ENCODE assay signal across 9 mouse cellular contexts in genomic region chr16:18154521-18155171, GRCm38 (mm10). TPM values are rescaled to one million over a fixed set of nuclear protein-coding genes. Genes with fewer than 3 reads are reported as not detected.
DNase-seq lines count a peak whose midpoint lies in the region; ATAC-seq and TF ChIP-seq lines count a peak whose summit lies in the region.
"Had no signal": no experiment of that assay in that cellular context is flagged by ENCODE, and none has a peak within 500 bp of the region (broad histone marks: within the 10 kb centered on the region; RNA-seq: fewer than 3 reads in every experiment).

No protein-coding gene starts in this region.

- no peak for TF ChIP-seq POLR2A in limb, embryonic 14.5 days (IDR thresholded peaks at IDR 0.05; ENCODE audit: borderline replicate concordance, extremely low read depth, insufficient read depth, insufficient read length)

- H3K36me3 ChIP-seq in heart, embryonic 10.5 days, result no peaks in the 10 kb centered on the region
- peaks cover 14% of the 10 kb centered on the region; the same call in 1 of the 2 replicates for H3K36me3 ChIP-seq in forebrain, embryonic 14.5 days (ENCODE audit: control insufficient read depth, insufficient read depth, low read length)
- H3K36me3 ChIP-seq in hindbrain, embryonic 15.5 days, result 0 out of 2 replicates have a peak, but pooled peaks cover 5% of the 10 kb centered on the region
- H3K36me3 ChIP-seq in limb, embryonic 14.5 days (ENCODE audit: control insufficient read depth, insufficient read depth, low read length), result 0 out of 2 replicates have a peak, but pooled peaks cover 6% of the 10 kb centered on the region

- peak; percentile 72 for ATAC-seq in forebrain, embryonic 14.5 days
- peak; percentile 43; the same call in 1 of the 2 replicates for ATAC-seq in hindbrain, embryonic 15.5 days (ENCODE audit: low FRiP score, low read depth)
- 0 out of 2 replicates have a peak, but pooled peaks have one; percentile 18 for ATAC-seq in limb, embryonic 14.5 days (ENCODE audit: low FRiP score, low read depth)

- no peak overlapping the region for H3K27ac ChIP-seq in heart, embryonic 10.5 days
- H3K27ac ChIP-seq in forebrain, embryonic 14.5 days (ENCODE audit: low read depth, low read length), result peak overlapping the region; percentile 70
- peak overlapping the region; percentile 13; the same call in 1 of the 2 replicates for H3K27ac ChIP-seq in hindbrain, embryonic 15.5 days (replicated peaks)
- H3K27ac ChIP-seq in limb, embryonic 14.5 days (replicated peaks; ENCODE audit: low read depth, low read length), result peak overlapping the region; percentile 33; the same call in 1 of the 2 replicates
- H3K27ac ChIP-seq: macrophage had no signal

- peaks cover 69% of the 10 kb centered on the region for H3K27me3 ChIP-seq in heart, embryonic 10.5 days (ENCODE audit: insufficient read depth, poor library complexity, severe bottlenecking)
- no peaks in the 10 kb centered on the region for H3K27me3 ChIP-seq in forebrain, embryonic 14.5 days (replicated peaks; ENCODE audit: control insufficient read depth, insufficient read depth, low read length)
- no peaks in the 10 kb centered on the region for H3K27me3 ChIP-seq in hindbrain, embryonic 15.5 days
- H3K27me3 ChIP-seq in limb, embryonic 14.5 days (ENCODE audit: control insufficient read depth, insufficient read depth, low read length), result no peaks in the 10 kb centered on the region

- 28% methylated on average over 14 of the region's 14 CpGs for WGBS in heart, embryonic 10.5 days
- WGBS in forebrain, embryonic 14.5 days, result 26% methylated on average over 14 of the region's 14 CpGs
- 35% methylated on average over 14 of the region's 14 CpGs for WGBS in hindbrain, embryonic 15.5 days
- WGBS in limb, embryonic 14.5 days, result 16% methylated on average over 13 of the region's 14 CpGs

- H3K9ac ChIP-seq in forebrain, embryonic 14.5 days (ENCODE audit: low read length), result no peak overlapping the region
- H3K9ac ChIP-seq in hindbrain, embryonic 15.5 days, result no peak overlapping the region
- H3K9ac ChIP-seq in limb, embryonic 14.5 days (ENCODE audit: low read depth, low read length, severe bottlenecking), result peak overlapping the region; percentile 28; the same call in 1 of the 2 replicates

- no peak overlapping the region for H3K4me3 ChIP-seq in heart, embryonic 10.5 days
- H3K4me3 ChIP-seq in forebrain, embryonic 14.5 days (ENCODE audit: low read depth, low read length), result no peak overlapping the region
- no peak overlapping the region for H3K4me3 ChIP-seq in hindbrain, embryonic 15.5 days
- H3K4me3 ChIP-seq in limb, embryonic 14.5 days (replicated peaks; ENCODE audit: low read length), result no peak overlapping the region

- H3K9me3 ChIP-seq in heart, embryonic 10.5 days, result no peaks in the 10 kb centered on the region
- no peaks in the 10 kb centered on the region for H3K9me3 ChIP-seq in forebrain, embryonic 14.5 days (replicated peaks; ENCODE audit: control insufficient read depth, low read length)
- no peaks in the 10 kb centered on the region for H3K9me3 ChIP-seq in hindbrain, embryonic 15.5 days
- H3K9me3 ChIP-seq in limb, embryonic 14.5 days (ENCODE audit: control insufficient read depth, low read length), result no peaks in the 10 kb centered on the region

- H3K4me2 ChIP-seq in forebrain, embryonic 14.5 days (ENCODE audit: low read length), result no peak overlapping the region
- H3K4me2 ChIP-seq in hindbrain, embryonic 15.5 days, result no peak overlapping the region
- H3K4me2 ChIP-seq in limb, embryonic 14.5 days (replicated peaks; ENCODE audit: low read depth, low read length, severe bottlenecking), result no peak overlapping the region; the same call in 1 of the 2 replicates

- DNase-seq in heart, adult 11 months, result peak; percentile 92
- DNase-seq in heart, embryonic 10.5 days (ENCODE audit: low spot score), result no peak
- peak; percentile 91 for DNase-seq in adrenal gland, adult 2 months
- DNase-seq in forebrain, embryonic 14.5 days (ENCODE audit: low spot score), result peak; percentile 80
- DNase-seq in limb, embryonic 14.5 days (ENCODE audit: low spot score), result peak; percentile 49
- peak; percentile 93 for DNase-seq in telencephalon, adult 2 months (ENCODE audit: low read depth, low spot score)
- no peak for DNase-seq in T-cell, adult 2 months (ENCODE audit: low spot score)

- peaks cover 48% of the 10 kb centered on the region for H3K4me1 ChIP-seq in heart, embryonic 10.5 days
- peaks cover 24% of the 10 kb centered on the region for H3K4me1 ChIP-seq in forebrain, embryonic 14.5 days (ENCODE audit: control insufficient read depth, insufficient read depth, low read length)
- H3K4me1 ChIP-seq in hindbrain, embryonic 15.5 days (replicated peaks), result peaks cover 42% of the 10 kb centered on the region
- peaks cover 31% of the 10 kb centered on the region for H3K4me1 ChIP-seq in limb, embryonic 14.5 days (ENCODE audit: control insufficient read depth, insufficient read depth, low read length)

RNA-seq across cellular contexts. Expression of gene Rtn4r, which starts 27.2 kb away (rescaled TPM):
- polyA plus RNA-seq in heart, embryonic 10.5 days (2016; fragmentation: Nextera tagmentation; extraction: Ambion mirVana), result 0.31 and 0.79 TPM in 2 replicates
- total RNA-seq in adrenal gland, adult 2 months (2021), result under 1 TPM; 0.14 to 0.23 TPM
- polyA plus RNA-seq in adrenal gland, adult 2 months (2012; rRNA removed), result 0.58 and 0.90 TPM in 2 replicates
- polyA plus RNA-seq in forebrain, embryonic 14.5 days (2014; fragmentation: Nextera tagmentation; extraction: Ambion mirVana), result 11.0 and 15.8 TPM in 2 replicates
- polyA plus RNA-seq in hindbrain, embryonic 15.5 days (2015; fragmentation: Nextera tagmentation; extraction: Ambion mirVana), result 24.7 and 25.5 TPM in 2 replicates
- 17.3 and 25.0 TPM in 2 replicates for polyA plus RNA-seq in limb, embryonic 14.5 days (2012; rRNA removed)
- polyA plus RNA-seq in limb, embryonic 14.5 days (2014; fragmentation: Nextera tagmentation; extraction: Ambion mirVana), result 7.6 and 8.7 TPM in 2 replicates
- polyA plus RNA-seq: macrophage had no signal

Comparison
In these comparisons a context has a peak if more than half of its experiments do, and no peak if none do; other contexts are left out.
1. DNase-seq: peak in heart, adult 11 months (single experiment), adrenal gland, adult 2 months (single experiment), forebrain, embryonic 14.5 days (single experiment), limb, embryonic 14.5 days (single experiment) and telencephalon, adult 2 months (single experiment); none in heart, embryonic 10.5 days (single experiment) and T-cell, adult 2 months (single experiment).
2. ATAC-seq: peak in every context shown above with its lines; median percentile 72 in forebrain, embryonic 14.5 days; 43 in hindbrain, embryonic 15.5 days; 18 in limb, embryonic 14.5 days.